Mouse (Mus musculus): ENCODE data around the gene Mgarp. TPM values are rescaled to one million over a fixed set of nuclear protein-coding genes. Genes with fewer than 3 reads are reported as not detected.

The Mgarp gene
- polyA plus RNA-seq, 1 experiment = 4.6 TPM

DNA sequence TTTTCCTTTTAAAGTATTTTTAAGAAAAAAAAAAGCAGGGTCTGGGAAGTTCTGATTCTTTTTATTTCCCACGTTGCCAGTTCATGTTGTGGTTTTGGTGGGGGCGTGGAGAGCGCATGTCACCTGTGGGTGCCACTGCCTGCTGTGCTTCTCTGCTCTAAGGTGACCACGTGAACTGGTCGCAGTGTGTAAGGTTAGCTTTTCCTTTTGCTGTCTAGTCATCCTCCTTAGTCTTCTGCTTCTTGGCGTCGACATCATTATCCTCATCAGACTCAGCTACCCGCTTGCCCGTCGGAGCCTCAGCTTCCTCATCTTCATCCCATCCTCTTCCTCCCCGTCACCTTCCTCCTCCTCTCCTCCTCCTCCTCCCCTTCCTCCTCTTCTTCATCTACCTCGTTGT, 6.1 kb upstream of the Mgarp start:
- TF ChIP-seq GATA1 (IDR thresholded peaks at IDR 0.05; ENCODE audit: low read length) = no peak

DNA sequence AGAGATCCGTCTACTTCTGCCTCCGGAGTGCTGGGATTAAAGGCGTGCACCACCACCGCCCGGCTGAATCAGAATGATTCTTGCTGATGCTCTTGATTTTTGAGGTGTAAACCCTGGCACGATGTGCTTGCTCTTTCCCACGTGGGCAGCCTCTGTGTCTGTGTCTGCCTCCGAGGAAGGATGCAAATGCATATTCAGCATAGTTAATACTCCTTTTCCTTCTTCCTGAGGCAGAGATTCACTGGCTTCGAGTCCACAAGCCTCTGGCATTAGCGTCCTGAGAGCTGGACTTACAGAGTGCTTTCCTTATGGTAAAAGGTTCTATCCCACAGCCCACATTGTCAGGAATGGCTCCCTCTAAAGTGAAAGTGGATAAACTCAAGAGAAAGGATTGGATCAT, 4.1 kb upstream of the Mgarp start:
- no peak for TF ChIP-seq GATA1 (IDR thresholded peaks at IDR 0.05; ENCODE audit: low read length)

DNA sequence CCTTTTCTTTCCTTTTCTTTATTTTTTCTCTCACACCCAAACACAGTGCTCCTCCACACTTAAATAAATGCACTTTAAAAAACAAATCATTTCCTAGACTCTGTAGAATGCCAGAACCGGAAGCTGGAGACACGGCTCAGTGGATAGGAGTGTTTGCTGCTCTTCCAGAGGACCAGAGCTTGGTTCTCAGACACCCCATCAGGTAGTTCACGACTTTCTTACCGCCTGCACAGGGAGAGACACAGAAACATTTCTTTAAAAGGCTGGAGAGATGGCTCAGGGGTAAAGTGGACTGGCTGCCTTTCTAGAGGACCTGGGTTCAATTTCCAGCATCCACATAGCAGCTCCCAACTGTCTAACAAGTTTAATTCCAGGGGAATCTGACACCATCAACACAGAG, 3.0 kb upstream of the Mgarp start:
- TF ChIP-seq GATA1 (IDR thresholded peaks at IDR 0.05; ENCODE audit: low read length) = no peak

DNA sequence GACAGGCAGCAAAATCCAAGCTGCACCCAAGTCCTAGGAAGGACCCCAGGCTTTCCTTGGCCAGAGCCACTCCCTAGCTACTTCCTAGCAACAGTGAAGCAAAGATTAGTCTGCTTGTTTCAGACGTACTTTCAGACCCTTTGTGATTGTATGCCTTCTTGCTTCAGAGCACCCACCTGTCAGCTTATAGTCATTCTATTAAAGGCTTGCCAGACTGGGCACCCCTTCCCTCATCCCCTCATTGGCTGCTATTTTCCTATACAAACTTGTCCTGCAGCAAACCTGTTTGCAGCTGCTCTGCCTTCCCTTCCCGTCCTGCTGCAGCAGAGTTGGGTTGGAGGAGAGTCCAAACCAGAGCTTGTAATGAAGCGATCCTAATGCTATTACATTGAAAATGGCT, 2.1 kb upstream of the Mgarp start:
- no peak for TF ChIP-seq GATA1 (IDR thresholded peaks at IDR 0.05; ENCODE audit: low read length)

GRCm38 (mm10) chr3:51397700-51398299, 1.3 kb upstream of the Mgarp start:
- TF ChIP-seq GATA1 (IDR thresholded peaks at IDR 0.05; ENCODE audit: low read length) = no peak

GRCm38 (mm10) chr3:51395461-51396145, 935 bp downstream of the Mgarp start:
- no peak for TF ChIP-seq GATA1 (IDR thresholded peaks at IDR 0.05; ENCODE audit: low read length)

DNA sequence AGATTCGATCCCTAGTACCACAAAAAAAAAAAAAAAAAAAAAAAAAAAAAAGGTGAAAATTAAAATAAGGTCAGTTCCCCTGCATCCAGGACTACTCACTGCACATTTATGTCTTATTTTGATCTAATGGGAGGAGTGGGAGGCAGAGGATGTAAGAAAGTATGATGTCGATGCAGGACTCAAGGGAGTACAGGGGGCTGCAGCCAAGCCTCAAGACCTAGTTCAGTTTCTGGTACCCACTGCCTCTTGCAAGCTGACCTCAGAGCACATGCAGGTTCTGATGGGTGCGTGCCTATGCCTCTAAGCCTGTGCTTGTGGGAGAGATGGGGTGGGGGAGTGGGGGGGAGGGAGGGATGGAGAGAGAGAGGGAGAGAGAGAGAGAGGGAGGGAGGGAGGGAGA, 1.7 kb downstream of the Mgarp start:
- TF ChIP-seq GATA1 (IDR thresholded peaks at IDR 0.05; ENCODE audit: low read length) = no peak

DNA sequence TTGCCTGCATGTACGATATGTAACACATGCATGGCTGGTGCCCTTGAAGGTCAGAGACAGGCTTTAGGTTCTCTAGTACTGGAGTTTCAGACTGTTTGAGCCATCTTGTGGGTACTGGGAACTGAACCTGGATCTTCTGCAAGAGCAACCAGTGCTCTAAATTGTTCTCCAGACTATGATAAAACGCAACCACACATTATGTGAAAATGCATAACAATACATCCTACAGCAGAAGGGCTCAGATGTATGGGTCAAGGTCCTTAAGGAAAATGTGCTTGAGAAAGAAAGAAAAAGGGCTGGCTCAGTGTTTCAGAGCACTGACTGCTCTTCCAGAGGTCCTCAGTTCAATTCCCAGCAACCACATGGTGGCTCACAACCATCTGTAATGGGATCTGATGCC, 2.9 kb downstream of the Mgarp start:
- TF ChIP-seq GATA1 (IDR thresholded peaks at IDR 0.05; ENCODE audit: low read length) = no peak

DNA sequence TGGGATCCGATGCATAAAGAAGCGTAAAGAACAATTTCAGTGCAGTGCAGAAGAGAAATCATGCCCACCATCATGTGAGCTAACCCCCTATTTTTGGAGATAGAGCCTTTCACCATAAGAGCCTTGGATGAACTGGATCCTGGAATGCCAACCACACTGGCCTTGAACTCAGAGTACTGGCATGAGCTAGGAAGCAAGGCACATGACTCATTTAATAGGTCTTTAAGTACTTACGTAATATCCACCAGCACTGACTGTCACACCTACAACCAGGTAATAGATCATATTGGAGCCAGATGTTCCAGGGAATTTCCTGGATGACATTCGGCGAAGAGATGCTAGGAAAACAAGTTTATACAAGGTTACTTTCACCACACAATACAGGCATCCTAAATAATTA, 4.9 kb downstream of the Mgarp start:
- TF ChIP-seq GATA1 (IDR thresholded peaks at IDR 0.05; ENCODE audit: low read length) = no peak

DNA sequence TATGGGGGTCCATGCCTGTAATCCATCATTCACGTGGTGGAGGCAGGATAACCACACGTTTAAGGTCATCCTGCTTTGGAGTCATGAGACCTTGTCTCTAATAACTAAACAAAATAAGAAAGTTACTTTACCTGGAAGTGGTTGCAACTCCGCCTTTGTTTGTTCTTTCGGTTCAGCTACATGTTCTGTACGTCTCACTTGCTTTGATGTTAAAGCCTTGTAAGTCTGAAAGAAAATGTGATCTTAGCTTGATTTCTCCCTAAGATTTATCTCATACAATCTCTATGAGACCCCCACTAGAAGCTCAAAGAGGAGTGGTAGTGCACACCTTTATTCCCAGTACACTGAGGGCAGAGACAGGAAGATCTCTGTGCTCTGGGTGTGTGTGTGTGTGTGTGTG, 5.4 kb downstream of the Mgarp start:
- no peak for TF ChIP-seq GATA1 (IDR thresholded peaks at IDR 0.05; ENCODE audit: low read length)

DNA sequence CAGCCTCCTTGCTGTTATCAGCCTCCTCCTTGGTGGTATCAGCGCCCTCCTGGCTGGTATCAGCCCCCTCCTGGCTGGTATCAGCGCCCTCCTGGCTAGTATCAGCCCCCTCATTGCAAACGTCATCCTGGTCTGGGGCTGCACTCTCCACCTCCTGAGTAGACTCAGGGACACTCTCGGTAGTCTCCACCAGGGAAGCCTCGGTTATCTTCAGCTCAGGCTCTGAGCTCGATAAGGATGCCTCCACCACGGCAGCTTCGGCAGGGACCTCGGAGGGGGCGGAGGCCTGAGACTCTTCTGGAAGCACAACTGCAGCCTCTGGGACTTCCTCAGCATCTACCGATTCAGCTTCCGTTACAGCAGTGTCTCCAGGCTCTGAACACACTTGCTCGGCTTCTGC, 7.6 kb downstream of the Mgarp start:
- peak; percentile 68 for TF ChIP-seq GATA1 (IDR thresholded peaks at IDR 0.05; ENCODE audit: low read length)

- no peak for TF ChIP-seq GATA1 (IDR thresholded peaks at IDR 0.05; ENCODE audit: low read length)
Measured at GRCm38 (mm10) chr3:51387868-51388381, 8.6 kb downstream of the Mgarp start.

DNA sequence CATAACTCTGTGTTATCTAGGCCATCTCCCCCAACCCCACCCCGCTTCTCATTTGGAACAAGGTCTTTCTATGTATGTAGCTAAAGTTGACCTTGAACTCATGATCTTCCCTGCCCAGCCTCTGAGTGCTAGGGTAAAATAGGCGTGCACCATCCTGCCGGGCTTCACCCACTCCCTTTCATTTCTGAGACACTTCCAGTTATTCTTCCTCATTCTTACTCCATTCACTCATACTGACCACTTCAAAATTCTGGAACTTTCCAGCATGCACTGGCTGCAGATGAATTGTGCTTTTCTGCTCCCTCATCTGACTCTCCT, 9.4 kb downstream of the Mgarp start:
- TF ChIP-seq GATA1 (IDR thresholded peaks at IDR 0.05; ENCODE audit: low read length) = no peak

DNA sequence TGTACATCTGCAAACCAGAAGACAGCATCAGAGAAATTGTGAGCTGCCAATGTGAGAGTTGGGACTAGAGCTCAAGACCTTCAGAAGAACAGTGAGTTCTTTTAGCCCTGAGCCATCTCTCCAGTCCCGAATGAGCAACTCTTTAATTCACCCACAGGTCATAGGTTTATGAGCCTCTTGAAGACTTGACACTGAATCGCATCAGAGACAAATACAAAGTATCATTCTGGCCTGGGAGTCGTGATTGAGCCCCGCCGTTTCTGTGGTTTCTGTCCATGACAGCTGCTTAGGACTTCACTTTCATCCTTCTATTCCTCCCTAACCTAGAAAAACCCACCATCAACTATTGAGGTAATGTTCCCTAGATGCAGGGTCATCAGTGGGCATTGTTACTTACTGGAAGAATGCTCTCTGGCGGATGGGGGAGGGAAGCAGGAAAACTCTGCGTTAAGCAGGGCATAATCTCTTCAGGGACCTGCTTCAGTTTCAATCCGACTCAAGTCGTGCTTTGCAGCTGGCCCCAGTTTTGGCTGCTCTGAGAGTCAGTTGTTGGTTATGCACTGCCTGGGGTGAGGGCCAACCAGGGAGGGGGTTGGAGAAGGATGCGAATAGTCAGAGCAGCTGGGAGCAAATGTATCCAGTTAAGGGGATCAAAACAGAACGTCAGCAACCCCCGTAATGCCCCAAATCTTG, 10.0 kb downstream of the Mgarp start:
- no peak for TF ChIP-seq GATA1 (IDR thresholded peaks at IDR 0.05; ENCODE audit: low read length)

DNA sequence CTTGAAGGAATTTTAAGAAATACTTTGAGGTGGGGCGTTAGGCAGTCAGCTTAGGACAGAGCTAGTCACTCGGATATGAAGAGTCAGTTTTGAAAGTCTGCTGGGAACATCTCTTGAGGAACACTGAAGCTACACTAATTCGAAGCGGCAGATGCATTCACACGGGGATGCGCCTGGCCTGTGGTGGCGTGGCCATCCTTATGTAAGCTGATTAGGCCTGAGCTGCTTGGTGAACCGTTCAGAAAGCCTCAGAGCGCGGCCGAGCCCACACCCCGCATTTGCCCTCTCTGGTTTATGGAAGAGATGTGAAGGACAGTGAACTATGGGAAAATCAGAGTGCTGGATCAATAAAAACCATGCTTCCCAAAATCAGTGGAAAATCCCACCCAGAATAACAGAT, 13.1 kb downstream of the Mgarp start:
- no peak for TF ChIP-seq GATA1 (IDR thresholded peaks at IDR 0.05; ENCODE audit: low read length)

- TF ChIP-seq GATA1 (IDR thresholded peaks at IDR 0.05; ENCODE audit: low read length) = no peak
Measured at GRCm38 (mm10) chr3:51380660-51381014, 15.9 kb downstream of the Mgarp start.

All from G1E-ER4 (cell line).